Mouse (Mus musculus) limb, embryonic 14.5 days (tissue): ENCODE data around the gene Slc24a3. TPM values are rescaled to one million over a fixed set of nuclear protein-coding genes. Genes with fewer than 3 reads are reported as not detected.

Source experiments
- ATAC-seq: fragments of 200-750 bp; cut with Nextera tagmentation; 2 replicates; pipeline ENCODE4 v1.8.0; 2017; ENCODE audit warnings: low read depth, moderate number of reproducible peaks, moderate TSS enrichment; ENCODE audit not compliant: low FRiP score
- DNase-seq: peaks from one replicate; pipeline ENCODE4 v3.0.0-alpha.2; 2015; ENCODE audit warnings: low spot score
- H3K27ac ChIP-seq: fragments of 300-500 bp; sonication (generic); replicated peaks from 2 replicates; pipeline ENCODE4 v1.5.1; 2014; ENCODE audit warnings: low read depth, mild to moderate bottlenecking, low read length, moderate library complexity, mixed read lengths
- H3K27me3 ChIP-seq: fragments of 300-500 bp; sonication (generic); 2 replicates; pipeline ENCODE4 v1.6.1; 2014; ENCODE audit warnings: low read length, mixed read lengths; ENCODE audit not compliant: control insufficient read depth, insufficient read depth
- H3K36me3 ChIP-seq: fragments of 300-500 bp; sonication (generic); 2 replicates; pipeline ENCODE4 v1.6.1; 2014; ENCODE audit warnings: mild to moderate bottlenecking, low read length, moderate library complexity, mixed read lengths; ENCODE audit not compliant: control insufficient read depth, insufficient read depth
- H3K4me1 ChIP-seq: fragments of 300-500 bp; sonication (generic); 2 replicates; pipeline ENCODE4 v1.6.1; 2014; ENCODE audit warnings: antibody characterized with exemption, low read length, mixed read lengths; ENCODE audit not compliant: control insufficient read depth, insufficient read depth
- H3K4me2 ChIP-seq: fragments of 300-500 bp; sonication (generic); replicated peaks from 2 replicates; pipeline ENCODE4 v1.6.1; 2014; ENCODE audit warnings: low read depth, mild to moderate bottlenecking, low read length, moderate library complexity; ENCODE audit not compliant: severe bottlenecking
- H3K4me3 ChIP-seq: fragments of 300-500 bp; sonication (generic); replicated peaks from 2 replicates; pipeline ENCODE4 v1.5.1; 2014; ENCODE audit warnings: low read length
- H3K9ac ChIP-seq: fragments of 300-500 bp; sonication (generic); 2 replicates; pipeline ENCODE4 v1.6.1; 2014; ENCODE audit warnings: mild to moderate bottlenecking, low read depth, low read length, moderate library complexity; ENCODE audit not compliant: severe bottlenecking
- H3K9me3 ChIP-seq: fragments of 300-500 bp; sonication (generic); 2 replicates; pipeline ENCODE4 v1.6.1; 2016; ENCODE audit warnings: low read length; ENCODE audit not compliant: control insufficient read depth
- POLR2A ChIP-seq: fragments of 200-500 bp; IDR thresholded peaks from 2 replicates; pipeline ENCODE4 v1.8.0; 2012; ENCODE audit warnings: inconsistent platforms, mild to moderate bottlenecking, moderate library complexity, borderline replicate concordance; ENCODE audit not compliant: insufficient read depth, insufficient read length; ENCODE audit errors: extremely low read depth
- WGBS: fragments of 180-500 bp; shearing (Covaris S2); extraction: QIAGEN DNeasy Blood & Tissue Kit; methylation state at CpG from one replicate; pipeline ENCODE4 v1.1.7; 2014; 5-methylcytosine and 5-hydroxymethylcytosine counted together
- polyA plus RNA-seq, 2 experiments: library from polyadenylated mRNA; depleted of rRNA in 1 of 2; stranded (reverse) in 1 of 2; unstranded in 1 of 2; fragments of >200 nt; fragmentation: Nextera tagmentation in 1 of 2; extraction: Ambion mirVana in 1 of 2; gene quantifications; 2 replicates each; pipeline versions ENCODE4 v1.2.1 to v1.2.3; 2012 to 2014

The Slc24a3 gene
- polyA plus RNA-seq, 2 experiments = 4.7 to 7.4 TPM

DNA sequence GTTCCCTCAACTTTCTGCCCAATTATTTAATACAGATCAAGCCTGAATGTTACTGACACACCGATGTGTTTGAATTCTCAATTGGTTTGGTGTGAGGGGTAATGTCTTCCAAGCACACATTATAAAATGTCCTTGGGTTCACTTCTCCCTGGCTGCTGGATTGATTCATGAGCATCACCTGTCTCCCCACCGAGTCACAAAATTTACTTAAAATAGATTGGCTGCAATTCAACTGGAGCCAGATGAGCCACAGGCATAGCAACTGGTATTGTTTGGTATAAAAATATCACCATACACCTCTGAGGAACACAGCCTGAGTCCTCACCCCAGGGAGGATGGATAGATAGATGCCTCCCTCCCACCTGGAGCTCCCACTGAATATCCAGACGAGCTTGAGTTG, 404.4 kb downstream of the Slc24a3 start:
- H3K27ac ChIP-seq = no peak overlapping the region
- no peaks in the 10 kb centered on the region for H3K9me3 ChIP-seq
- no peak for ATAC-seq
- DNase-seq = no peak
- no peak overlapping the region for H3K9ac ChIP-seq
- WGBS = 70% methylated on average over 3 of the region's 3 CpGs
- H3K4me2 ChIP-seq = no peak overlapping the region
- H3K4me1 ChIP-seq = no peaks in the 10 kb centered on the region
- H3K4me3 ChIP-seq = no peak overlapping the region
- TF ChIP-seq POLR2A = no peak
- no peaks in the 10 kb centered on the region for H3K36me3 ChIP-seq
- H3K27me3 ChIP-seq = no peaks in the 10 kb centered on the region

DNA sequence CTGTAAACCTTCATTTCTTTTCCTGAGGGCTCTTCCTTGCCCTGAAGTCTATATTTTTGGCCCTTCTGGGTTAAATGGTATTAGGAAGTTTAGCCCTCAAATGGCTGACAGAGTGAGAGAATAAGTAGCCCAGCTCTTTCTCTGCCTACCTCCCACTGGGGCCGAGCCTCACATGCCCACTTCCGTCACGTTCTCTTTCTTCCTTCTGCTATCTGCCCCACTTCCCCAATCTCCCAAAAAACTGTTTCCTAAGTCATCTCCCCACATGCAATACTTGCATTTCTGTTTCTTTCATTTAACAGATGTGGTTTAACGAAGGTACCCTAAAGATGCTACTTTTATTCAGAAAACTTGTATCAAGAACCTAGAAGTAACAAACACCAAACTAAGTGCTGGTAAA, 406.6 kb downstream of the Slc24a3 start:
- no peak overlapping the region for H3K4me3 ChIP-seq
- TF ChIP-seq POLR2A = no peak
- no peaks in the 10 kb centered on the region for H3K36me3 ChIP-seq
- no peaks in the 10 kb centered on the region for H3K4me1 ChIP-seq
- 87% methylated on average over 4 of the region's 4 CpGs for WGBS
- no peak overlapping the region for H3K4me2 ChIP-seq
- ATAC-seq (no peak), DNase-seq (no peak)
- H3K27me3 ChIP-seq = no peaks in the 10 kb centered on the region
- no peaks in the 10 kb centered on the region for H3K9me3 ChIP-seq
- no peak overlapping the region for H3K27ac ChIP-seq
- H3K9ac ChIP-seq = no peak overlapping the region

GRCm38 (mm10) chr2:145583103-145583502, 415.5 kb downstream of the Slc24a3 start:
- Histone ChIP-seq H3K27ac (no peak overlapping the region), H3K4me2 (no peak overlapping the region), H3K36me3 (no peaks in the 10 kb centered on the region), H3K4me1 (no peaks in the 10 kb centered on the region), H3K9me3 (no peaks in the 10 kb centered on the region), H3K9ac (no peak overlapping the region), H3K27me3 (no peaks in the 10 kb centered on the region), H3K4me3 (no peak overlapping the region)
- peak; percentile 60; the same call in 1 of the 2 replicates for ATAC-seq
- TF ChIP-seq POLR2A = no peak
- peak; percentile 31 for DNase-seq
- 56% methylated on average over 3 of the region's 3 CpGs for WGBS

DNA sequence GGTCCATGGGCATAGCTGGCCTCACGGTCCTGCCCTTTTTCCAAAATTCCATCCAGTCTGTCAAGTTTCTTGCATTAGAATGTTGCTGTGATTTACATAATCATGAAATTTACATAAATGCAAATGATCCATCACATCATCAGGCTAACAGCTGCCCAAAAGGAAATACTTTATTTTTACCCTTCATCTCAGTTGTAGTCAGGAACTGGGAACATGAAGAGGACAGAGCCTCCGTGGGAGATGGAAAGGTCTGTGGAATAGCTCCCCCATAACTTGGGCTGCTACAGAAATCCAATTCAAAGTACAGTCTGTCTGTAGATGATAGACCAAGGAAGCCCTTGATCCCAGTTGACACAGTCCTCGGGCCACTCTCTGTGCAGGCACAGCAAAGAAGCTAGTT, 417.9 kb downstream of the Slc24a3 start:
- Histone ChIP-seq H3K27ac (no peak overlapping the region), H3K9ac (no peak overlapping the region), H3K27me3 (no peaks in the 10 kb centered on the region), H3K4me2 (no peak overlapping the region), H3K4me3 (no peak overlapping the region), H3K4me1 (no peaks in the 10 kb centered on the region), H3K36me3 (no peaks in the 10 kb centered on the region), H3K9me3 (no peaks in the 10 kb centered on the region)
- TF ChIP-seq POLR2A = no peak
- DNase-seq = no peak
- 87% methylated on average over 3 of the region's 3 CpGs for WGBS
- no peak for ATAC-seq

DNA sequence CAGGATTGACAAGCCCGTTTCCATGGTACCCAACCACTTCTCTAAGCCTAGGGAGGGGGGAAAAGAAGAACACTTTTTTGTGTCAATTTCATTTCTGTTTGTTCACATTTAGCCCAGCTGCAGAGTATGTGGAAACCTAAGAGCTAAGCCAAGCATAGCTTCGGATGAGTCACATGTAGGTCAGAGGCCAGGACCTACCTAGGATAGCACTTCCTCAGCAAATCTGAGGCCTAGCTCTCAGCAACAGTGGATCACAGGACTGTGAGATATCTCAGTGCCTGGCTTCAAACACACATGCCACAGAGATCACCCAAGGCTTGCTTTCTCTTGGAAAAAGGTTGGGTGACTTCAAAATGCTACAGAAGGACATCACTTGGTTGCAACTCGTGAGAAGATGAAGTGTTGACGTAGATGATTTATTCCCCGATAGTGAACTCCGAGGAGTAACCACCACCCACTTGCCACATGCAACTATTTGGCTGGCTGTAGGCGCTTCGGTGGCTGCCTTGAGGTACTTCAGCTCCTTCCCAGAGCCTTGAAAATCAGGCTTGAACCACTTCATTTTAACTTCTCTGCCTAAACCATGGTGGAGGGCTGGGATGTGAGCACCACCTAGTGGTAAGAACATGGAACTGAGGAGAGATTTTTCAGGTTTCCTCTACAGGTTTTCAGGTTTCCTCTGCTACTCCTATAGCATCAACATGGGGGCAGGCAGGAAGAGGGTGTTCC, 420.6 kb downstream of the Slc24a3 start:
- Histone ChIP-seq H3K4me1 (no peaks in the 10 kb centered on the region), H3K27me3 (no peaks in the 10 kb centered on the region), H3K4me2 (no peak overlapping the region), H3K9ac (no peak overlapping the region), H3K9me3 (no peaks in the 10 kb centered on the region), H3K36me3 (no peaks in the 10 kb centered on the region), H3K27ac (no peak overlapping the region), H3K4me3 (no peak overlapping the region)
- 66% methylated on average over 8 of the region's 8 CpGs for WGBS
- ATAC-seq = peak; percentile 82
- DNase-seq = peak; percentile 73
- no peak for TF ChIP-seq POLR2A
